1 mouse cellular context compared by ENCODE assay signal in genomic region chr5:110230401-110230779, GRCm38 (mm10).
TF ChIP-seq lines count a peak whose summit lies in the region.

No protein-coding gene starts in this region.

TF ChIP-seq in MEL, 35 proteins besides CTCF, POLR2A, EP300 and RAD21 (continued from another document):
- TF ChIP-seq UBTF (IDR thresholded peaks at IDR 0.05; ENCODE audit: borderline replicate concordance, insufficient read depth, low read depth, low read length) (no peak), SIN3A (IDR thresholded peaks at IDR 0.05; ENCODE audit: low read length) (no peak), NELFE (IDR thresholded peaks at IDR 0.05; ENCODE audit: low read depth, low read length) (no peak), ETS1 (IDR thresholded peaks at IDR 0.05; ENCODE audit: low read depth, low read length) (no peak), TAL1 (IDR thresholded peaks at IDR 0.05; ENCODE audit: low read length) (no peak), HCFC1 (IDR thresholded peaks at IDR 0.05; ENCODE audit: low read depth, low read length) (no peak), USF1 (IDR thresholded peaks at IDR 0.05; ENCODE audit: low read depth, low read length) (no peak), ZC3H11A (IDR thresholded peaks at IDR 0.05; ENCODE audit: low read depth, low read length) (no peak), MAX (IDR thresholded peaks at IDR 0.05; ENCODE audit: low read length) (no peak), MYB (IDR thresholded peaks at IDR 0.05; ENCODE audit: low read depth, low read length) (no peak), JUND (IDR thresholded peaks at IDR 0.05; ENCODE audit: low read depth, low read length) (no peak), ZNF384 (IDR thresholded peaks at IDR 0.05; ENCODE audit: low read depth, low read length) (no peak)
TF ChIP-seq in MEL: peak in this region for 0.
